Mouse (Mus musculus) forebrain, postnatal 0 days (tissue): ENCODE results near the gene Dab1. TPM values are rescaled to one million over a fixed set of nuclear protein-coding genes. Genes with fewer than 3 reads are reported as not detected.

Experiments
- ATAC-seq: fragments of 200-750 bp; cut with Nextera tagmentation; 2 replicates; pipeline ENCODE4 v1.8.0; 2017; ENCODE audit warnings: mild to moderate bottlenecking, moderate library complexity
- DNase-seq: peaks from one replicate; pipeline ENCODE4 v3.0.0-alpha.2; 2015
- H3K27ac ChIP-seq: fragments of 300-500 bp; sonication (generic); 2 replicates; pipeline ENCODE4 v1.5.1; 2014; ENCODE audit warnings: low read depth, mild to moderate bottlenecking, antibody characterized with exemption, low read length, moderate library complexity, mixed read lengths
- H3K27me3 ChIP-seq: fragments of 300-500 bp; sonication (generic); 2 replicates; pipeline ENCODE4 v1.6.1; 2014; ENCODE audit warnings: mild to moderate bottlenecking, low read length, mixed read lengths; ENCODE audit not compliant: insufficient read depth
- H3K36me3 ChIP-seq: fragments of 300-500 bp; sonication (generic); 2 replicates; pipeline ENCODE4 v1.6.1; 2014; ENCODE audit warnings: mild to moderate bottlenecking, moderate library complexity; ENCODE audit not compliant: insufficient read depth
- H3K4me1 ChIP-seq: fragments of 300-500 bp; sonication (generic); 2 replicates; pipeline ENCODE4 v1.6.1; 2014; ENCODE audit warnings: antibody characterized with exemption; ENCODE audit not compliant: insufficient read depth
- H3K4me2 ChIP-seq: fragments of 300-500 bp; sonication (generic); 2 replicates; pipeline ENCODE4 v1.6.1; 2014; ENCODE audit warnings: low read depth, mild to moderate bottlenecking, moderate library complexity
- H3K4me3 ChIP-seq: fragments of 300-500 bp; sonication (generic); 2 replicates; pipeline ENCODE4 v1.5.1; 2014; ENCODE audit warnings: low read depth, low read length, mixed read lengths
- H3K9ac ChIP-seq: fragments of 300-500 bp; sonication (generic); 2 replicates; pipeline ENCODE4 v1.6.1; 2014; ENCODE audit warnings: mild to moderate bottlenecking
- H3K9me3 ChIP-seq: fragments of 300-500 bp; sonication (generic); 2 replicates; pipeline ENCODE4 v1.6.1; 2016; ENCODE audit warnings: low read length
- CTCF ChIP-seq: sonication (generic); IDR thresholded peaks from 2 replicates; pipeline ENCODE4 v1.5.1; 2016; ENCODE audit warnings: antibody characterized with exemption, control low read depth, low read depth
- WGBS: fragments of 180-500 bp; shearing (Covaris S2); extraction: QIAGEN DNeasy Blood & Tissue Kit; methylation state at CpG from one replicate; pipeline ENCODE4 v1.1.7; 2014; 5-methylcytosine and 5-hydroxymethylcytosine counted together
- polyA plus RNA-seq: library from polyadenylated mRNA; unstranded; fragments of >200 nt; fragmentation: Nextera tagmentation; extraction: Ambion mirVana; gene quantifications from 2 replicates; pipeline ENCODE4 v1.2.1, GENCODE M21; 2015
- total RNA-seq: library from RNA; depleted of rRNA; stranded (reverse); fragments of >200 nt; gene quantifications from 2 replicates; pipeline ENCODE4 v1.2.3, GENCODE M21; 2014

Gene Dab1
- total and polyA plus RNA-seq, 2 experiments from 2014 or later: 64.8 to 141 TPM

GRCm38 (mm10) chr4:104027239-104027638, 408.1 kb downstream of the Dab1 start:
- Histone ChIP-seq H3K4me1 (no peaks in the 10 kb centered on the region), H3K4me2 (no peak overlapping the region), H3K36me3 (no peaks in the 10 kb centered on the region), H3K9me3 (no peaks in the 10 kb centered on the region), H3K9ac (no peak overlapping the region), H3K27ac (no peak overlapping the region), H3K27me3 (no peaks in the 10 kb centered on the region), H3K4me3 (no peak overlapping the region)
- WGBS: 89% methylated on average over 1 of the region's 1 CpGs
- no peak for DNase-seq
- ATAC-seq: no peak
- no peak for TF ChIP-seq CTCF

GRCm38 (mm10) chr4:104036091-104036490, 416.9 kb downstream of the Dab1 start:
- no peak overlapping the region for H3K9ac ChIP-seq
- no peak overlapping the region for H3K4me2 ChIP-seq
- no peak overlapping the region for H3K27ac ChIP-seq
- no peaks in the 10 kb centered on the region for H3K27me3 ChIP-seq
- no peak overlapping the region for H3K4me3 ChIP-seq
- ATAC-seq: no peak
- no peak for DNase-seq
- H3K9me3 ChIP-seq: no peaks in the 10 kb centered on the region
- no peaks in the 10 kb centered on the region for H3K4me1 ChIP-seq
- TF ChIP-seq CTCF: no peak
- no peaks in the 10 kb centered on the region for H3K36me3 ChIP-seq

- no peak for TF ChIP-seq CTCF
- no peak overlapping the region for H3K4me2 ChIP-seq
- H3K9me3 ChIP-seq: no peaks in the 10 kb centered on the region
- H3K4me3 ChIP-seq: no peak overlapping the region
- 63% methylated on average over 4 of the region's 4 CpGs for WGBS
- no peak overlapping the region for H3K9ac ChIP-seq
- no peak overlapping the region for H3K27ac ChIP-seq
- no peaks in the 10 kb centered on the region for H3K36me3 ChIP-seq
- no peaks in the 10 kb centered on the region; the same call in 1 of the 2 replicates for H3K4me1 ChIP-seq
- ATAC-seq (no peak), DNase-seq (no peak)
- no peaks in the 10 kb centered on the region for H3K27me3 ChIP-seq
These were observed 420.4 kb downstream of the Dab1 start for GRCm38 (mm10) chr4:104039588-104039987.

- Histone ChIP-seq H3K27me3 (no peaks in the 10 kb centered on the region), H3K4me1 (no peaks in the 10 kb centered on the region; the same call in 1 of the 2 replicates), H3K27ac (no peak overlapping the region), H3K9me3 (no peaks in the 10 kb centered on the region), H3K4me2 (no peak overlapping the region), H3K4me3 (no peak overlapping the region), H3K9ac (no peak overlapping the region), H3K36me3 (no peaks in the 10 kb centered on the region)
- DNase-seq: no peak
- TF ChIP-seq CTCF: no peak
- peak; percentile 58; the same call in 1 of the 2 replicates for ATAC-seq
- 29% methylated on average over 2 of the region's 2 CpGs for WGBS
These were observed 424.3 kb downstream of the Dab1 start for GRCm38 (mm10) chr4:104043441-104043840.

DNA sequence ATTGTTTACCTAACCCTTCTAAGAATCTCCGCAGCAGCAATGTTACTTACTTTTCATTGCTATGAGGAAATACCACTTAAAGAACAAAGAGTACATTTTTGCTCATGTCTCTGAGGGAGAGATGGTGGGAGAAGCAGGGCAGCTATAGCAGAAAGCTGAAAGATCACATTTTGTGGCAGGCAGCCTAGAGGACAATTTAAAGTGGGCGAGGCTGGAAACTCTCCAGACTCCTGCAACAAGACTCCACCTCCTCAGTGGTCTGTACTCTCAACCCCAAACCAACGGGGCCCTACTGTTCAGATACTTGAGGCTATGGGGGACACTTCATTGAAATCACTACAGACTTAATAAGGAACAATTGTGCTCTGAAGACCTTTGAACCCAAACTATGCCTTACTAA, 425.5 kb downstream of the Dab1 start:
- Histone ChIP-seq H3K4me1 (no peaks in the 10 kb centered on the region; the same call in 1 of the 2 replicates), H3K27me3 (no peaks in the 10 kb centered on the region), H3K36me3 (no peaks in the 10 kb centered on the region), H3K9ac (no peak overlapping the region), H3K4me2 (no peak overlapping the region), H3K4me3 (no peak overlapping the region), H3K9me3 (no peaks in the 10 kb centered on the region), H3K27ac (no peak overlapping the region)
- TF ChIP-seq CTCF: no peak
- ATAC-seq: no peak
- no peak for DNase-seq
- WGBS: 42% methylated on average over 3 of the region's 3 CpGs

DNA sequence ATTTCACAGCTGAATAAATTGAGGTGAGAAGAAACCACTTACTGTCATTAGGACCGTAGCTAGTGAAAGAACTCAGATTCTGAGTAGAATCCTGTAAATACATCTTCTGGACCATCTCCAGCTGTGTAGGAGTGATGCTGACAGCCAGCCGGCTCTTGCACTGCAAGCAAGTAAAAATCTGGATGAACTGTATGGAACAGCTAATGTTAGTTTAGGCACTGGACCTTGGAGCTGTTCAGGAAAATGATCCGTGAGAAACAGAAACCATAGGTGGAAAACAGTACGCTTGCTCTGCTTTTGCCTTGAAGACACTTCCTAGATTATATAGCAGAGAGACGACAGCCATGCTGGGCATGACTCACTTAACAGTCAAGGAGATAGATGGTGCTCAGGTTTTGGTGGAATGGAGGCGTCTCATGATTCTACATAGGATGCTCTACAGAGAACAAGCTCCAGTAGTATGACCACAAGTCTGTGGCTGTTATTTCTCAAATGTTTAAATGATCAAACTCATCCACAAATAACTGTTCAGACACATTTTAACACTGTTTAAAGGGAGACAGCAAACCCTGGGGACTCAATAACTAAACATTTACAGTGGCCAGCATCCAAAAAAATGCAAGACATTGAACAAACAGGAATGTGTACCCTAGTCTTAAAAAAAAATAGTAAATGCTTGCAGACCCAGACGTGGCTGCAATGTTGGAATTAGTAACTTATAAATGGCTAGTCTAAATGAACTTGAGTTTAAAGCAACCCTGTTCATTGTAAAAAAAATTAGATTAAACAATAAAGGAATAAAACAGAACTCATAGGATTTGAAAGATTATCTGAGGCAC, 429.0 kb downstream of the Dab1 start:
- no peak overlapping the region for H3K9ac ChIP-seq
- H3K4me3 ChIP-seq: no peak overlapping the region
- no peak overlapping the region for H3K4me2 ChIP-seq
- WGBS: 61% methylated on average over 7 of the region's 7 CpGs
- no peak for DNase-seq
- no peak for TF ChIP-seq CTCF
- no peaks in the 10 kb centered on the region for H3K36me3 ChIP-seq
- no peaks in the 10 kb centered on the region; the same call in 1 of the 2 replicates for H3K4me1 ChIP-seq
- H3K9me3 ChIP-seq: no peaks in the 10 kb centered on the region
- no peak for ATAC-seq
- H3K27me3 ChIP-seq: no peaks in the 10 kb centered on the region
- no peak overlapping the region for H3K27ac ChIP-seq

DNA sequence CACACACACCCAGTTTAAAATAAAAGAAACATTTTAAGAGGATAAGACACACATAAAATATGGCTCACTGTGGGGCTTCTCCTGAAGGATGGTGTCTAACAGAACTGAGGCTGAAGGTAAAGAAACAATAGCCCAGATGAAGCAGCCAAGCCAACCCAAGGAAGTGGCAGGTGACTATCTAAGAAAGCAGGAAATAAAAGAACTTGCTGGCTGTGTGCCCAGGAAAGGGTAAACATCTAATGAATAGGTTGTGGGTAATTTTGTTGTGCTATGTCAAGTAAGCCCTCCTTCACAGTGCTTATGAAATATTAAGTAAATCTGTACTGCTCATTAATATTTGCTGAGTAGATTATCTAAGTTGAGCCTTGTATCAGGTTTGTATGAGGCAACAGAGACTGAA, 438.0 kb downstream of the Dab1 start:
- H3K27me3 ChIP-seq: no peaks in the 10 kb centered on the region
- no peak for DNase-seq
- no peak overlapping the region for H3K4me2 ChIP-seq
- H3K4me3 ChIP-seq: no peak overlapping the region
- no peaks in the 10 kb centered on the region for H3K9me3 ChIP-seq
- H3K27ac ChIP-seq: no peak overlapping the region
- no peaks in the 10 kb centered on the region for H3K36me3 ChIP-seq
- ATAC-seq: no peak
- TF ChIP-seq CTCF: no peak
- no peak overlapping the region for H3K9ac ChIP-seq
- H3K4me1 ChIP-seq: no peaks in the 10 kb centered on the region
